Mouse (Mus musculus) heart, postnatal 25 days (tissue): ENCODE data around the gene Irf1. TPM values are rescaled to one million over a fixed set of nuclear protein-coding genes. Genes with fewer than 3 reads are reported as not detected.
A peak's percentile ranks its signal among the peaks of the same experiment; 100 is the strongest.

Experiments
- DNase-seq: peaks from one replicate; pipeline ENCODE4 v3.0.0; 2022; ENCODE audit warnings: low spot score
- intact Hi-C: fragments of 180-260 bp; cut with DNase I; formaldehyde crosslinking; loops from one replicate; pipeline ENCODE4 v1.15.1; 2025
- total RNA-seq, 2 experiments: library from RNA; stranded (reverse); gene quantifications; 2 replicates each; pipeline ENCODE4 v1.2.3; 2021

The Irf1 gene
- total RNA-seq, 2 experiments from 2014 or later = 13.7 to 21.1 TPM

- intact Hi-C loops = no loop called here
Observed at GRCm38 (mm10) chr11:53777736-53778135, 7.9 kb downstream of the Irf1 start.

DNA sequence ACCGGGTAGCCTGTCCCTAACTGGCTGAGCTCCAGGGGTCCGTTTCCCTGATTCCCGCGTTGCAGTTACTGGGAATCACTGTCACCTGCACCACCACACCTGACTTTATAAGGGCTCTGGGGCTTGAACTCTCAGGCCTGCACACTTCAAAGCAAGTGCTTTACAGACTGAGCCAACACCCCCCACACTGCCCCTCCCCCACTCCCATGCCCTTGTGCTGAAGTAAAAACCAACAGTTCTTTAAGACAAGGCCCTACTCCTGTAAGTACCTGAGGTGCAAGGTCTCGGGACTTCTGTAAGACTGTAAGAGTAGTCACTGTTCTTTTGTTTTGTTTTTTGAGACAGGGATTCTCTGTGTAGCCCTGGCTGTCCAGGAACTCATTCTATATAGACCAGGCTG, 8.6 kb downstream of the Irf1 start:
- no peak for DNase-seq
- intact Hi-C loops = no loop called here

More at GRCm38 (mm10) chr11:53777736-53778135, 7.9 kb downstream of the Irf1 start:
- no peak for DNase-seq

- intact Hi-C loops = no loop called here
Observed at GRCm38 (mm10) chr11:53779808-53780207, 10.0 kb downstream of the Irf1 start.

GRCm38 (mm10) chr11:53780262-53780661, 10.4 kb downstream of the Irf1 start:
- intact Hi-C loops = no loop called here
- DNase-seq = no peak

More at GRCm38 (mm10) chr11:53779808-53780207, 10.0 kb downstream of the Irf1 start:
- no peak for DNase-seq

DNA sequence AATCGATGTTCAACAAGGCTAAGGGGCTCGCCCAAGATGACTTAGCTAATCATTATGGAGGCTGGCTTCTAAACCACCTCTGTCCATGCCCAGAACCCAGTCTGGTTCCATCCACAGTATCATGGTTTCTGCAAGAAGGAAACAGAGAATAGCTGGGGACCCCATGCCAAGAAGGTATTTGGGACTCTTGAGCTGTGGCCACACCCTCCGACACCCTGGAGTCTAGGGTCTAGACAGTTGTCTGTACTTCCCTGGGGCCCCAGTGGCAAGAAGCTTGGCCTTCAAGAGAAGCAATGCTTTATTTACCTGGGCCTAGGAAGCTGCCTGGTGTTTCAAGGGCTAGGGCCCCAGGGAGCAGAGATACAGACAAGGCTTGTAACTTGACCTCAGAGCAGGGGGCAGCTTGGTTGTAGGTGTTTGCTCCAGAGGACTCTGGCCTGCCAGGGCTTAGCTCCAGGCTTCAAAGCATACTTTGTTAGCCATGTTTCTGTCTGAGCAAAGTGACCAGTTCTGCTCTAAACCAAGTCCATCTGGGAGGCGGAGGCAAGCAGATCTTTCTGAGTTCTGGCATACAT, 11.5 kb downstream of the Irf1 start:
- intact Hi-C loops = no loop called here
- DNase-seq = no peak

- intact Hi-C loops = no loop called here
- no peak for DNase-seq
Observed at GRCm38 (mm10) chr11:53781964-53782363, 12.2 kb downstream of the Irf1 start.

DNA sequence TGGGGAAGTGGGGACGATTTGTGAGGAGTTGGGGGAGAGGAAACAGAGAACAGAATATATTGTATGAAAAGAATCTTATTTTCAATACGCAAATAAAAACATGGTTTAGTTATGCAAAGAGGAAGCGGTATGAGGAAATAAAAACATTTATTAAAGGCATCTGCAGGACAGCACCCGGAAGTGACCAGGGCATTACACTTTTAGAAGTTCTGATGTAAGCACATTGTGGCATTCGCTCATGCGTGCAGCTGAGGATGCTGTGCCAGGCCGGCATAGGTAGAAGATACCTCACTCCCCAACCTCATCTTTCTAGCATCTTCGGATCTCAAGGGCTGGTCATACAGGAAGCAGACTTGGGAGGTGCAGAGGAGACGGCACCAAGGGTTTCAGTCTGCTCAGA, 13.5 kb downstream of the Irf1 start:
- intact Hi-C loops = no loop called here
- no peak for DNase-seq

- DNase-seq = no peak
- intact Hi-C loops = loop anchor here (2.0 kb wide), 1 partner anchor 15 kb away; the partner anchor contains the start of gene Irf1
Observed at GRCm38 (mm10) chr11:53785311-53785936, 15.6 kb downstream of the Irf1 start.

DNA sequence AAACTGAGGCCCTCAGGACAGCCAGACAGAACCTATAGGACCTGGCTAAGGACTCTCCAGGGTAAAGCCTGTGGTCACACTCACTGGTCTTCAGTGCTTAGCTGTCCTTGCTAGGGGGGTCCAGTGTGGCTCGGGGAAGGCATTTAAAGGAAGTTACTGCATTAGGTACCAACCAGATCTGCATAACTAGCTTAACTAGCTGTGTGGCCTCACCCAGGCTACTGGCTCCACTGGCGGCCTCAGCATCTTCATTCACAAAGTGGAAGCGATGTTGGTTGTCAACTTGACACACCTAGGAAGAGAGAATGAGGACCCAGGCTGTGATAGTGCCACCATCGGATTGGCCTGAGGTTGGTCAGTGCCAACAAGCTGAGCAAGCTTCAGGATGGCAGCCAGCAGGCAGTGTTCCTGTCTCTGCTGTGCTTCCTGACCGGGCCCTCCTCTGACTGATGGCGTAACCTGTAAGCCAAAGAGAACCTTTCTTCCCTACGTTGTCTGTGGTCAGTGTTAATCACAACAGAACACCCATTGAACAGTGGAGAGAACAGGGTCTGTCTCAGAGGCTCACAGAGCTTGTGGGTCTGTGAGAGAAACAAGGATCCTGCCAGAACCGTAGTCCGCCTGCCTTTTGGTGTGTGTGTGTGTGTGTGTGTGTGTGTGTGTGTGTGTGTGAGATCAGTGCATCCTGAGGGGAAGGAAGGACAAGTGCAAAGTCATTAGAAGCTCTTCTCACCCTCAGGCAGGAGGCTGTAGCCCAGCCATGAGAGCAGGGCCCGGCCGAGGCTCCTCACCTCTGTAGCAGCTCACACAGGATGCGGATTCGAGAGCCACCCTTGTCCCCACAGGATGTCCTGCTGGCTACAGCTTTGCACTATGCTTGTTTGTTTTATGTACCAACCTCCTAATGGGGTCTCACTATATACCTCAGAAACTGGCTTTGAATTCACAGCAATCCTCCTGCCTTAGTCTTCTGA, 16.5 kb downstream of the Irf1 start:
- DNase-seq = no peak
- intact Hi-C loops = no loop called here

GRCm38 (mm10) chr11:53788196-53788595, 18.4 kb downstream of the Irf1 start:
- DNase-seq = peak; percentile 78
- intact Hi-C loops = loop anchor here (2.0 kb wide), 1 partner anchor 25 kb away; no protein-coding TSS in a partner anchor

DNA sequence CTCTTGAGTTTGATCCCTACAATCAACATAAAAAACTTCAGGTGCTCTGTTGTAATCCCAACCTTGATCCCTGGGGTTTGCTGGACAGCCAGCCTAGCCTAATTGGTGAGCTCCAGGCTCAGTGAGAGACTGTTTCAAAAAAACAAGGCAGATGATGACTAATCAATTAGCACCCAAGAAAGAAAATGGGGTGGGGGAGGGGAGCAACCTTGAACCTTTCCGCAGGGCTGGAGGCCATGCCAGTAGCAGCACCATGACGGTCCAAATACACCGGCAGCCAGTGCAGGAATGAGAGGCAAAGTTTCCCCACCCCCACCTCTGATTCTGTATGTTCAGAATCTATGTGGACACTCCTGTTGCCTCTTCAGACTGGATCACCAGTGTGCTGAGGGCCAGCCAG, 19.5 kb downstream of the Irf1 start:
- no peak for DNase-seq
- intact Hi-C loops = loop anchor here (2.0 kb wide), 1 partner anchor 26 kb away; no protein-coding TSS in a partner anchor

GRCm38 (mm10) chr11:53792986-53793385, 23.2 kb downstream of the Irf1 start:
- no peak for DNase-seq
- intact Hi-C loops = no loop called here

- no peak for DNase-seq
- intact Hi-C loops = no loop called here
Observed at GRCm38 (mm10) chr11:53794015-53794414, 24.2 kb downstream of the Irf1 start.

DNA sequence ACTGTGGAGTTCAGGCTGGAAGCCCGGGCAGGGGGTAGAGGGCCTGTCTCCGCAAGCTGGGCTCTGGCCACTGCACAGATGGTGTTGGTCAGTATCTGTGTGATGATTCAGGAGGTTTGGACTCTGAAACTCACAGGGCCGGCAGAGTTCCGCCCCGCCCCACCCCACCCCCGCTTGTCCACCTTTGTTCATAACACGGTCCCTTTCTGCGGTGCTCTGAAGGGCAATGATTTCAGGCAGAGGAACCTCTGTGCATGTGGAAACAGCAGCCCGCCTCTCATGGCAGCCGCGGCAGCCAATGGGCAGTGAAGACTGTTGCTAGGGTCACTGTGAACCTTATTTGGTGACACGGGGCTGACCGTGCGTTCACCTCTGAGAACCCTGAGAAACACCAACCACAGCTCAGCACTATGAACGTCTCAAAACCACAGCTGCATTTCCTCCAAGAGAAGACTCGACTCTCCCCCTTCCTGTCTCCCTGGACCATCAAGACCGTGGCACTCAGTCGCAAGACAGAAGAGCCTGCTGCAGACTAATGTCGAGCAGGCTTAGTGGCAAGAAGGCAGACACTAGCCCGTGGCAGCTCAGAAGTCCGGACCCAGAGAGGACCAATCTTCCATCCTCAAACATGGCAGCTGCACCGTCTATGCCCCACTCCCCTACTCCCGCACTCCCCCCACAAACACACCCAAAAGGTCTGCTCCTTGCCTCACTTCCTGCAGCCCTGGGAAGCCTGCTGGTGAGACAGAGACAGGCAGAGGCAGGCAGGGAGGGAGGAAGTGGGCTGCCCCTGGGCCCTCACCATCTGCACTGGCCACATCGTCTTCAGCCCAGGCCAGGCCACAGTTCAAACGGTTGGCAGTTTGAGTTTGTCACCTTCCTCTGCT, 25.1 kb downstream of the Irf1 start:
- DNase-seq = peak; percentile 28
- intact Hi-C loops = no loop called here

DNA sequence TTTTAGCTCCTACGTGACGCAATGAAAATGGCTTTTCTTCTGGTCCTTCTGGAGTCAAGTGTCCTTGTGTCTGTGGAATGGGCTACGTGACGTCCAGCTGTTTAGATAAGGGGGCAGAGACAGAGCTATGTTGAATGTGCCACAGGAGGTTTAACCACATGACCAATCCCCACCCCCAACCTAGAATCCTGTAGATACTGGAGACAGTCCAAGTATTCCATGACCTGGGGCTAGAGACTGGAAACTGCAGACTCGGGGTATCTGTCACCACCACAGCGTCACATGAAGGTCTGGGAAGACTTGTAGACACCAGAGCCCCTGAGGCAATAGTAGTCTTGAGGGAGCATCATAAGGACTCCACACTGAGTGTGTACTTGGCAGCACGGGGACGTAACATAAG, 26.0 kb downstream of the Irf1 start:
- intact Hi-C loops = no loop called here
- DNase-seq = no peak

GRCm38 (mm10) chr11:53796409-53797151, 26.8 kb downstream of the Irf1 start:
- intact Hi-C loops = no loop called here
- peak; percentile 69 for DNase-seq

DNA sequence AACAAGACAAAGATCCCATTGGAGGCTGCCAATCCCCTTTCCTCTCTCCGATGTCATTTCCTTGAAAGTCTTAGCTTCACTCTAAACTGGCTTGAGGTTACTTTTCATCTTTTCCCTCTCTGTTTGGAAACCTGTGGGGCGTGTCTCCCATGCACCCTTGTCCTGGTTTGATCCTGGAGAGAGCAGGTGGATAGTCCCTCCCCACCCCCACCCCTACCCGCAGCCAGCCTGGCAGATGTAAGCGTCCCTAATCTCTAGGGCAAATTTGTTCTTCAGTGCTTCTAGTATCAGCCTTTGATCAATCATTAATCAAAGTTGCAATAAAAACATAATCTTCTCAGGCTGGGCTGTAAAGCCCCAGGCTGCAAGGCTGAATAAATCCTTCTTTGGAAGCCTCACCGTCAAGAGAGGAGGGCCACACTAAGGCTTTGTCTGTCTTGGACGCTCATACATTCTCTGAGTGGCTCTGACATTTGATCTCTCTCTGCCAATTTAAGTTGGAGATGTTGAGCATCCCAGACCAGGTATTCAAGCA, 27.6 kb downstream of the Irf1 start:
- no peak for DNase-seq
- intact Hi-C loops = no loop called here

GRCm38 (mm10) chr11:53798041-53798711, 28.4 kb downstream of the Irf1 start:
- intact Hi-C loops = no loop called here
- no peak for DNase-seq
